Mouse (Mus musculus) ES-Bruce4 (cell line): ENCODE results near the gene Gm11634.

ENCODE experiments used
- EP300 ChIP-seq: IDR thresholded peaks from 2 replicates; pipeline ENCODE4 v1.6.1; 2011; ENCODE audit warnings: low read depth, low read length; ENCODE audit not compliant: insufficient read depth
- POLR2A ChIP-seq: IDR thresholded peaks from one replicate; pipeline ENCODE4 v1.8.1; 2011; ENCODE audit warnings: low read length; ENCODE audit not compliant: insufficient read depth

GRCm38 (mm10) chr11:101585805-101586204 lies 13.3 kb downstream of the Gm11634 start:
- TF ChIP-seq EP300 (no peak), POLR2A (no peak)
